Mouse (Mus musculus): ENCODE measurements around the gene Gm13420. TPM values are rescaled to one million over a fixed set of nuclear protein-coding genes. Genes with fewer than 3 reads are reported as not detected.

Gm13420 gene
- total and polyA plus RNA-seq, 3 experiments: not detected

DNA sequence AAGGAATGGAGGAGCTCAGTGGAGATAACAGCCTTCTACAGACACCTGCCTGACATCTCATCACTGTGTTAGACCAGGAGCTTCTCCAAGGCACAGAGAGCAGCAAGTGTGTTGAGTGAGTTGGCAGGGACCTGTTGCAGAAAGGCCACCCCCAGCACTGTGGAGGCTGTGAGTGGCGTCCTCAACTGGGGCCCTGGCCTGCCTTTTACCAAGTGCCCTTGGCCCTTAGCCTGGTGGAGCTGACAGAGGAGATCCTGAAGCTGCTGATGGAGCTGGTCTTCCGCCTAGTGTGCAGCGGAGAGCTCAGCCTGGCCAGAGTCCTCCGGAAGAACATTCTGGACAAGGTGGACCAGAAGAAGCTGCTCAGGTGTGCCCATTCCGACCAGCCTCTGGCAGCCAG, 18.1 kb downstream of the Gm13420 start:
- peaks cover 3 to 33% of the 10 kb centered on the region in 2 experiments; a peak in 3 of 4 replicates for H3K4me1 ChIP-seq (ENCODE audit: control insufficient read depth in 1 of 2, insufficient read depth in 2 of 2)
- TF ChIP-seq MYC (IDR thresholded peaks at IDR 0.05; ENCODE audit: low read depth, low read length): no peak
- no peak for TF ChIP-seq MAFK (IDR thresholded peaks at IDR 0.05; ENCODE audit: insufficient replicate concordance, low read length)
- TF ChIP-seq KAT2A (IDR thresholded peaks at IDR 0.05; ENCODE audit: insufficient replicate concordance, low read length): no peak
- TF ChIP-seq CTCF (conservative IDR thresholded peaks at IDR 0.05 in 1 of 2, IDR thresholded peaks at IDR 0.05 in 1 of 2; ENCODE audit: low read depth in 2 of 2, low read length in 2 of 2): no peak
- no peak for TF ChIP-seq ZMIZ1 (IDR thresholded peaks at IDR 0.05; ENCODE audit: low read depth, low read length)
- TF ChIP-seq RAD21 (IDR thresholded peaks at IDR 0.05; ENCODE audit: low read depth, low read length): no peak
- TF ChIP-seq SIN3A (IDR thresholded peaks at IDR 0.05; ENCODE audit: low read length): no peak
- no peak for TF ChIP-seq CHD2 (IDR thresholded peaks at IDR 0.05; ENCODE audit: low read length)
- no peak for TF ChIP-seq USF2 (conservative IDR thresholded peaks at IDR 0.05; ENCODE audit: low read depth, low read length)
- TF ChIP-seq ZKSCAN1 (IDR thresholded peaks at IDR 0.05; ENCODE audit: borderline replicate concordance, low read depth, low read length): no peak
- TF ChIP-seq BHLHE40 (IDR thresholded peaks at IDR 0.05; ENCODE audit: low read depth, low read length): no peak
- no peak for TF ChIP-seq POLR2AphosphoS2 (IDR thresholded peaks at IDR 0.05; ENCODE audit: low read depth, low read length)
- TF ChIP-seq GABPA (IDR thresholded peaks at IDR 0.05; ENCODE audit: insufficient replicate concordance, low read depth, low read length): no peak
- TF ChIP-seq ZNF384 (IDR thresholded peaks at IDR 0.05; ENCODE audit: low read depth, low read length): no peak
- TF ChIP-seq SMC3 (IDR thresholded peaks at IDR 0.05; ENCODE audit: low read depth, low read length): no peak
- no peak for TF ChIP-seq USF1 (IDR thresholded peaks at IDR 0.05; ENCODE audit: low read depth, low read length)
- TF ChIP-seq ZC3H11A (IDR thresholded peaks at IDR 0.05; ENCODE audit: low read depth, low read length): no peak
- in situ Hi-C loops (cut with MboI; ENCODE audit: low pct_ligation_motif_present, low pct_unique_long_range_greater_than_20kb, low sequenced_read_pairs) (no loop called here), dilution Hi-C loops (cut with MboI; ENCODE audit: extremely low pct_ligation_motif_present, extremely low pct_unique_long_range_greater_than_20kb, low sequenced_read_pairs) (no loop called here)
- no peak for DNase-seq (ENCODE audit: extremely low read depth)
- no peak overlapping the region for H3K4me3 ChIP-seq (replicated peaks in 1 of 3; ENCODE audit: low read depth in 2 of 3, low read length in 2 of 3, poor library complexity in 1 of 3)
- no peak overlapping the region for H3K9ac ChIP-seq (ENCODE audit: insufficient read depth, low read depth)
- no peak overlapping the region for H3K27ac ChIP-seq (ENCODE audit: insufficient read depth, low read depth)
- H3K27me3 ChIP-seq (replicated peaks): no peaks in the 10 kb centered on the region
- no peaks in the 10 kb centered on the region for H3K9me3 ChIP-seq (replicated peaks; ENCODE audit: low read length)
- H3K79me2 ChIP-seq (replicated peaks; ENCODE audit: control insufficient read depth, extremely low read depth, insufficient read depth, poor library complexity, severe bottlenecking): no peaks in the 10 kb centered on the region
- peaks cover 94 to 98% of the 10 kb centered on the region in 2 experiments for H3K36me3 ChIP-seq (replicated peaks in 1 of 2; ENCODE audit: control insufficient read depth in 1 of 2, insufficient read depth in 1 of 2, low read length in 1 of 2)
- no peak overlapping the region for H3K4me2 ChIP-seq (ENCODE audit: insufficient read depth, low read depth, poor library complexity, severe bottlenecking)

- peaks cover 3 to 32% of the 10 kb centered on the region in 2 experiments; a peak in 3 of 4 replicates for H3K4me1 ChIP-seq (ENCODE audit: control insufficient read depth in 1 of 2, insufficient read depth in 2 of 2)
- dilution Hi-C loops (cut with MboI; ENCODE audit: extremely low pct_ligation_motif_present, extremely low pct_unique_long_range_greater_than_20kb, low sequenced_read_pairs): no loop called here
- no peak overlapping the region for H3K27ac ChIP-seq (ENCODE audit: insufficient read depth, low read depth)
- TF ChIP-seq ZKSCAN1 (IDR thresholded peaks at IDR 0.05; ENCODE audit: borderline replicate concordance, low read depth, low read length) (no peak), USF1 (IDR thresholded peaks at IDR 0.05; ENCODE audit: low read depth, low read length) (no peak), SIN3A (IDR thresholded peaks at IDR 0.05; ENCODE audit: low read length) (no peak), CHD2 (IDR thresholded peaks at IDR 0.05; ENCODE audit: low read length) (no peak), MAX (IDR thresholded peaks at IDR 0.05; ENCODE audit: low read length) (no peak), JUN (IDR thresholded peaks at IDR 0.05; ENCODE audit: insufficient read depth, low read depth, low read length) (no peak), RCOR1 (conservative IDR thresholded peaks at IDR 0.05; ENCODE audit: low read depth, low read length) (no peak), ELF1 (IDR thresholded peaks at IDR 0.05; ENCODE audit: low read depth, low read length) (no peak)
- no peaks in the 10 kb centered on the region for H3K9me3 ChIP-seq (replicated peaks; ENCODE audit: low read length)
- H3K27me3 ChIP-seq (replicated peaks): no peaks in the 10 kb centered on the region
- DNase-seq (ENCODE audit: extremely low read depth): no peak
- H3K79me2 ChIP-seq (replicated peaks; ENCODE audit: control insufficient read depth, extremely low read depth, insufficient read depth, poor library complexity, severe bottlenecking): no peaks in the 10 kb centered on the region
- H3K4me3 ChIP-seq (replicated peaks in 1 of 3; ENCODE audit: low read depth in 2 of 3, low read length in 2 of 3, poor library complexity in 1 of 3): no peak overlapping the region
- H3K9ac ChIP-seq (ENCODE audit: insufficient read depth, low read depth): no peak overlapping the region
- peaks cover 94 to 98% of the 10 kb centered on the region in 2 experiments for H3K36me3 ChIP-seq (replicated peaks in 1 of 2; ENCODE audit: control insufficient read depth in 1 of 2, insufficient read depth in 1 of 2, low read length in 1 of 2)
- in situ Hi-C loops (cut with MboI; ENCODE audit: low pct_ligation_motif_present, low pct_unique_long_range_greater_than_20kb, low sequenced_read_pairs): no loop called here
- H3K4me2 ChIP-seq (ENCODE audit: insufficient read depth, low read depth, poor library complexity, severe bottlenecking): no peak overlapping the region
Measured at GRCm38 (mm10) chr2:29732559-29732958, 18.9 kb downstream of the Gm13420 start.
